Mouse (Mus musculus): ENCODE measurements at regions not wholly inside any gene's neighbourhood (a gene's known extent, or its start where the extent isn't known, plus 50 kb on each side); places are given as distances from the start of the nearest gene placed in this dataset.

- Histone ChIP-seq H3K27me3 (ENCODE audit: control insufficient read depth in 1 of 2, insufficient read depth in 2 of 2, low read length in 2 of 2) (no peaks in the 10 kb centered on the region), H3K4me1 (ENCODE audit: control insufficient read depth in 1 of 2, insufficient read depth in 2 of 2, low read length in 2 of 2) (no peaks in the 10 kb centered on the region), H3K4me3 (ENCODE audit: control insufficient read depth in 1 of 2, insufficient read depth in 1 of 2, low read depth in 2 of 2, low read length in 2 of 2) (no peak overlapping the region), H3K9me3 (replicated peaks; ENCODE audit: insufficient read depth, low read length) (no peaks in the 10 kb centered on the region), H3K9ac (ENCODE audit: control insufficient read depth, low read depth, low read length, poor library complexity, severe bottlenecking) (no peak overlapping the region), H3K36me3 (ENCODE audit: control insufficient read depth in 1 of 2, insufficient read depth in 2 of 2, low read length in 2 of 2) (no peaks in the 10 kb centered on the region), H3K27ac (ENCODE audit: control insufficient read depth, low read depth, low read length) (no peak overlapping the region), H3K79me2 (ENCODE audit: control insufficient read depth, insufficient read depth, low read length, poor library complexity) (no peaks in the 10 kb centered on the region)
- DNase-seq (ENCODE audit: low read depth, low spot score) = no peak
- TF ChIP-seq MEF2A (IDR thresholded peaks at IDR 0.05; ENCODE audit: extremely low read depth, insufficient replicate concordance, low read depth, low read length, poor library complexity, severe bottlenecking) = no peak
- TF ChIP-seq MAZ (IDR thresholded peaks at IDR 0.05; ENCODE audit: low read depth, low read length) = no peak
- no peak for TF ChIP-seq SMC3 (IDR thresholded peaks at IDR 0.05; ENCODE audit: low read depth, low read length)
- no peak for TF ChIP-seq TAL1 (IDR thresholded peaks at IDR 0.05; ENCODE audit: low read length)
- no peak for TF ChIP-seq MAX (IDR thresholded peaks at IDR 0.05; ENCODE audit: low read length)
- no peak for TF ChIP-seq GABPA (IDR thresholded peaks at IDR 0.05; ENCODE audit: low read depth, low read length)
- no peak for TF ChIP-seq E2F4 (IDR thresholded peaks at IDR 0.05; ENCODE audit: borderline replicate concordance, low read depth, low read length)
- no peak for TF ChIP-seq NRF1 (IDR thresholded peaks at IDR 0.05; ENCODE audit: insufficient read depth, low read depth, low read length, poor library complexity, severe bottlenecking)
- no peak for TF ChIP-seq ELF1 (IDR thresholded peaks at IDR 0.05; ENCODE audit: low read depth, low read length)
- no peak for TF ChIP-seq KAT2A (conservative IDR thresholded peaks at IDR 0.05; ENCODE audit: low read depth, low read length)
- TF ChIP-seq RAD21 (IDR thresholded peaks at IDR 0.05; ENCODE audit: low read depth, low read length) = no peak
- TF ChIP-seq MAFK (IDR thresholded peaks at IDR 0.05; ENCODE audit: borderline replicate concordance, low read depth, low read length) = no peak
- no peak for TF ChIP-seq POLR2AphosphoS2 (IDR thresholded peaks at IDR 0.05; ENCODE audit: low read length)
- TF ChIP-seq ZC3H11A (IDR thresholded peaks at IDR 0.05; ENCODE audit: low read depth, low read length) = no peak
- no peak for TF ChIP-seq POLR2A (IDR thresholded peaks at IDR 0.05; ENCODE audit: control insufficient read depth in 1 of 2, insufficient read depth in 1 of 2, low read depth in 1 of 2, low read length in 2 of 2, poor library complexity in 1 of 2)
- TF ChIP-seq CHD2 (IDR thresholded peaks at IDR 0.05; ENCODE audit: low read length) = no peak
- no peak for TF ChIP-seq USF1 (IDR thresholded peaks at IDR 0.05; ENCODE audit: low read depth, low read length)
Observed at GRCm38 (mm10) chr3:29890764-29891163, 657.0 kb downstream of the Mecom start.

- no peaks in the 10 kb centered on the region for H3K9me3 ChIP-seq (replicated peaks; ENCODE audit: insufficient read depth, low read length)
Observed at GRCm38 (mm10) chr3:29890286-29890685, 657.5 kb downstream of the Mecom start.

More at GRCm38 (mm10) chr3:29890286-29890685, 657.5 kb downstream of the Mecom start:
- Histone ChIP-seq H3K4me1 (ENCODE audit: control insufficient read depth in 1 of 2, insufficient read depth in 2 of 2, low read length in 2 of 2) (no peaks in the 10 kb centered on the region), H3K9ac (ENCODE audit: control insufficient read depth, low read depth, low read length, poor library complexity, severe bottlenecking) (no peak overlapping the region), H3K4me3 (ENCODE audit: control insufficient read depth in 1 of 2, insufficient read depth in 1 of 2, low read depth in 2 of 2, low read length in 2 of 2) (no peak overlapping the region), H3K79me2 (ENCODE audit: control insufficient read depth, insufficient read depth, low read length, poor library complexity) (no peaks in the 10 kb centered on the region), H3K36me3 (ENCODE audit: control insufficient read depth in 1 of 2, insufficient read depth in 2 of 2, low read length in 2 of 2) (no peaks in the 10 kb centered on the region), H3K27ac (ENCODE audit: control insufficient read depth, low read depth, low read length) (no peak overlapping the region), H3K27me3 (ENCODE audit: control insufficient read depth in 1 of 2, insufficient read depth in 2 of 2, low read length in 2 of 2) (no peaks in the 10 kb centered on the region)
- no peak for TF ChIP-seq KAT2A (conservative IDR thresholded peaks at IDR 0.05; ENCODE audit: low read depth, low read length)
- no peak for TF ChIP-seq ZKSCAN1 (IDR thresholded peaks at IDR 0.05; ENCODE audit: low read depth, low read length)
- DNase-seq (ENCODE audit: low read depth, low spot score) = no peak
